Mouse (Mus musculus) CD4-positive naive resting alpha-beta T cell, adult 57 days (primary cell): Measurements from ENCODE around the gene Apod. TPM values are rescaled to one million over a fixed set of nuclear protein-coding genes. Genes with fewer than 3 reads are reported as not detected.

Source experiments
- total RNA-seq: library from RNA; stranded (reverse); gene quantifications from one replicate; pipeline ENCODE4 v1.2.4, GENCODE M21; 2023

Gene Apod
- total RNA-seq = not detected

DNA sequence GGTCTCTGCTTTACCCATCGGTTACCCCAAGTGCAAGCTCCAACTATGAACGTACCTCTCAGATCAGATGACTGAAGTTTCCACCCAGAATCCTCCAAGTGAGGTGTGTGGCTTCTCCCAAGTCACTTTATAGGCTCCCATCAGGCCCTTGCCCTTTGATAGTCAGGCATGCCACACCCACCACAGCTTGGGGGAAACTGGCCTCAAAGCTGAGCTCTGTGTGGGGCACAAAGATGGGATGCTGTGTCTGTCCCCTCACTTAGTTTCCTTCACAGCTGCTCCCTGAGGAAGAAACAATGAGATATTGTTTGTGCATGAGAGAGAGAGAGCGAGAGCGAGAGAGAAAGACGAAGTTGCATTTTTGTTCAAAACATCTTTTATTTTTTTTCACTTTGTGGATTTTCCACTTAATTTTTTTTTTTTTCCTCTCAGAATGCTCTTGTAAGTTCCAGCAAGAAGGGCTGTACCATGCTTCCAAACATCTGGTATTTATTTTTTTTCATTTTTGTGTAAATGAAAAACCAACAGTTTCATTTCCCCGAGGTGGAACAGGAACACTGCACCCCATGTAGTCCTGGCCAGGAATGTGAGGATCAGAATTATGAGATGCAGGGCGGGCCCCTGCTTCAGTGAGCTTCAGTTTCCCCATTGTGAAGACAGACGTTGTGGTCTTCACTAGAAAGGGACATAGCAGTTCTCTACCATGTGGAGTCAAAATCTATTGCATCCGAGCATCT lies at the start of gene Apod:
TSS of gene Apod (minus strand) at position 312 of the 737 bp plus-strand sequence.

GRCm38 (mm10) chr16:31274674-31275460 lies 39.7 kb downstream of the Apod start, which contains the start of gene Ppp1r2:
Ppp1r2 (minus strand) TSS chr16:31275277.

Other genes with a start within 250 kb of the Apod start
- gene Xxylt1, start 233.4 kb downstream of the Apod start, total RNA-seq = 17.4 TPM
- gene Acap2, start 113.6 kb downstream of the Apod start, total RNA-seq = 48.9 TPM
- gene Ppp1r2, start 39.5 kb downstream of the Apod start, total RNA-seq = 38.9 TPM
- gene Bdh1, start 107.5 kb upstream of the Apod start, total RNA-seq = 49.0 TPM